Mouse (Mus musculus) left cerebral cortex, adult 11 months (tissue): ENCODE measurements around the gene Gpr19.
A peak's percentile ranks its signal among the peaks of the same experiment; 100 is the strongest.

ENCODE experiments used
- DNase-seq: peaks from one replicate; pipeline ENCODE4 v3.0.0; 2022; ENCODE audit warnings: low spot score

Gpr19 gene

DNA sequence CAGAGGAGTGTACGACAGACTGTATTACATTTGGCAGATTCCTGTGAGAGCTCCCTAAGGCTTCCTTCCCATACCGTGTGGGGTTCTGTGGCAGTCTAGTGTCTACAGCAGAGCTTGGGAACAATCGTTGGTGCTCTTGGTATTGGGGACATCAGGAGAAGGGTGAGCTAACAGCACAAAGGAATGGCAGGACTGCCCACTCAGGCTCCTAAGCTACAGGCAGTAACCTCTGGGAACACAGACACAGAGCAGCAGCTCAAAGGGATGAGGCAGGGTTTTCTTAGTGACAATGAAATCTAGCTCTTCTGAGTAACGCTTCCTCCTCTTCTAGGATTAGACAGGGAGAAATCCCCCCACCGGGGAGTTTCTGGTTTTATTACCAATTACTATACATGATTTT lies 11.4 kb downstream of the Gpr19 start:
- no peak for DNase-seq

DNA sequence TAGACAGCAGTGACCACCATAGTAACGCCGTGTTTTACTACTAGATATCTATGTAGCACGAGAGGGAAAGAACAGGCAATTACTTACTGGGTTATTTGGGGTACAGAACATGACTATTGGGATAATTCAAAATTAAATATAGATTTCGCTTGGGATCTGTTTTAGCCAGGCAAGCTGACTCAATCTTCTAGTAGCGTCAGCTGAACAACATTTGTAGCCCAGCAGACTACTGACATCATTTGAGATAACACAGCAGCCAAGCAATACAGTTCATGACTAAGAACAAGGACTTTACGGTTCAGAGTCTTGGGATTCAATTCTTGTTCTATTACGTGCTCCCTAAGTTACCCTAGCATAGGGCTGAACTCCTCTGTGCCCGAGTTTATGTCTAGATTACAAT lies 11.9 kb downstream of the Gpr19 start:
- DNase-seq, result no peak

DNA sequence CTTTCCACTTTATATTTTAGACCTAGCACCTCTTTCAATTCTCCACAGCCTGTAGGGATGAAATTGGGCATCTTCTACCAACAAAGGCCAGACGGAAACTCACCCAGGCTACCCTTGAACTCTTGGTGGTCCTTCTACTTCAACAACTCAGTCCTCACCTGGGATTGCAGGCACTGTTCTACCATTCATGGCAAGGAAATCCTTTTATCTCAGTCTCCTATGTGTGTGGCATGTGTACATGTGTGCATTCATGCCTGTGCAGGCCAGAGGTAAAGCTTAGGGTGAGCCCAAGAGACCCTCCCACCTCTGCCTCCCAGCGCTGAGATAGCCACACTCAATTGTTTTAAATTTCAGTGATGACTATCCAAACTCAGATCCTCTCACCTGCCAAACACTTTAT lies 12.9 kb downstream of the Gpr19 start:
- DNase-seq, result no peak

DNA sequence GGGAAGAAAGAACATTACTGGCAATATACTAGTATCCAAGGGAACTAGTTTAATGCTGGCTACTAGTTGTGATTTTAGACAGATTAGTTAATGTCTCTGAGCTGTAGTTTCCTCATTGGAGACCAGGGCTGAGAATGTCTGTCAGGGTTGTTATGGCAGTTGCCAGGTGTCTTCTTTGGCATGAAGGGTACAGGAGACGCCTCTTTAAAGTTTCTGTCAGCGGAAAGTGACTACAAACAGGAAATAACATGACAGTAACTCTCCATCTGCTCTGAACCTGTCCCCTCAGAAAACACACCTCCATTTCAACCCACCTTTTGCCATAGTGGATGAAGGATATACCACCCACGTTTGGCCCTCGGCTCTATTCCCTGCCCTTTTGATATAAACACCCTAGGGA lies 14.7 kb downstream of the Gpr19 start:
- no peak for DNase-seq

DNA sequence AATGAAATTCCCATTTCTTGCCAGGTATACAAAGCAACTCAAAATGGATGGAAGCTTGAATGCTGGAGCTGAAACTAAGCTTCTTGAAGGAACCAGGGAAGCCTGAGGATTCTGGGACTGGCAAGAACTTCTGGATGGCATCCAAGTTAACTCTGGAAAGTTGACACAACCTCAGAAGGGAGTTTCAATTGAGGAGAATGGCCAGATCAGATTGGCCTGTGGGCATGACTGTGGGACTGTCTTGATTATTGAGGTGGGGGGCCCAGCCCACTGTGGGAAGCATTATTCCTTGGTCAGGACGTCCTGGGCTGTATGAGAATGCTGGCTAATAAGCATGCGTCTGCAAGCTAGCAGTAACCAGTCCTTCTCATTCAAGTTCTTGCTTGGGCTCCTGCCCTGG lies 18.3 kb downstream of the Gpr19 start:
- no peak for DNase-seq

DNA sequence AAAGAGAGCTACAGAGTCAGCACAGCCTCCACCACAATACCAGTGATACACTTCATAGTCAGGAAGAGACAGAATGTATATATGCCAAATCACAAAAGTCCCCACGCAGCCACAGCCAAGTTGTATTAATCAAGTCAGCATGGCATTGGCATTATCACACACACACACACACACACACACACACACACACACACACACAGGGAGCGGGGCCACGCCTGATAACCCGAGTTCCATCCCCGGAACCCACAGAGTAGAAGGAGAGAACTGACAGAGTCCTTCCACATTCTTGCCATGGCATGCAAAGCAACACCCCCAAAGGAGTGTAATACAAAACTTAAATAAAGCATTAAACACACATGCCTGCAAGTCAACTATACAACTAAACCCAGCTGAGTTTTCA lies 18.8 kb downstream of the Gpr19 start:
- DNase-seq, result no peak

DNA sequence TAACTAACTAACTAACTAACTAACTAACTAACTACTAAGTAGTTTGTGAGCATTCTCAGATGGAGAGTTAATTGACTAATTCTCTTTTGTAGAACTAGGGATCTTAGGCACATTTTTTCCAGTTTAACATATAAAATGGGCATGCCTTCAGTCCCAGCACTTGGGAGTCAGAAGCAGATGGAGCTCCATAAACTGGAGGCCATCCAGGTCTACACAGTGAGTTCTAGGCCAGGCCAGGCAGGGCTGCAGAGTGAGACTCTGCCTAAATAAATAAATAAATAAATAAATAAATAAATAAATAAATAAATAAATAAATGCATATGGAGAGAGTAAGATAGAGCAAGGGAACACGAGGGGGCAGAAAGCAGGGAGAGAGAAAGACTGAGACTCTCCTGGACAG lies 20.5 kb downstream of the Gpr19 start:
- no peak for DNase-seq

DNA sequence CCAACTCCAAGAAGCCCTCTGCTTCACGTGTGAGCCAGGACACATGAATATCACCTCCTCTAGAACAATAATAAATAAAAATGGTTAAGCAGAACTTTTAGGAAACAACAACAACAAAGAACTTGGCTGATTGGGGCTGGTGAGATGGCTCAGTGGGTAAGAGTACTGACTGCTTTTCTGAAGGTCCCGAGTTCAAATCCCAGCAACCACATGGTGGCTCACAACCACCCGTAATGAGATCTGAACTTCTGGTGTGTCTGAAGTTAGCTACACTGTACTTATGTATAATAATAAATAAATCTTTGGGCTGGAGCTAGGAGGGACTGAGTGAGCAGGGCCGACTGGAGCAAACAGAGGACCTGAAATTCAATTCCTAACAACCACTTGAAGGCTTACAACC lies 21.1 kb downstream of the Gpr19 start:
- no peak for DNase-seq

DNA sequence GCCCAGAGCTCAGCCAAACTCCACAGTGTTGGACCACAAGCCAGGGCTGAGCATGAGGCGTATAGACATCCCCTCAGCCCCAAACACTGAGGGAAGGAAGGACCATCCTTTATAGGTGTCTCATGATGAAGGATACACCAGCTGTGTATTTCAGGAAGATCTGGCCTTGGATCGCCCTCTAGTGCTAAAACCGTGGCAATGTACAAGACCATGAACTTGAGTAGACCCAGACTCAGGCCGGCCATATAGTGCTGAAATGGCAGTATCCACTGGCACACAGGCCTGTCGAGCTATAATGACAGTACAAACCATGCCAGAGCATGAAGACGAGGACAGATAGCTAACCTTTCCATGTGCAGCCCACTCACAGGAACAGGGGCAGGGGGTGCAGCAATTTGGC lies 21.6 kb downstream of the Gpr19 start:
- no peak for DNase-seq

DNA sequence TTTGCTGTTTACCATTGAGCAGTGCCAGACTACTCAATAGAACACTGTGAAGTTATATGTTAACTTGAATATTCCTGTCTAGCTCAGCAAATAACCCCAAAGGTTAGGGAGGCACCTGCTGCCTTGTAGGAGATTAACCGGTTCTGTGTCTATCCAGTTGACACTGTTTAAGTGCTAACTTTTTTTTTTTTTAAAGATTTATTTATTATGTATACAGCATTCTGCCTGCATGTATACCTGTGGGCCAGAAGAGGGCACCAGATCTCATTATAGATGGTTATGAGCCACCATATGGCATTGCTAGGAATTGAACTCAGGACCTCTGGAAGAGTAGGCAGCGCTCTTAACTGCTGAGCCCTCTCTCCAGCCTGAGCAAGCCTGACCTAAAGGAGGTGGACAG lies 25.4 kb downstream of the Gpr19 start:
- no peak for DNase-seq

DNA sequence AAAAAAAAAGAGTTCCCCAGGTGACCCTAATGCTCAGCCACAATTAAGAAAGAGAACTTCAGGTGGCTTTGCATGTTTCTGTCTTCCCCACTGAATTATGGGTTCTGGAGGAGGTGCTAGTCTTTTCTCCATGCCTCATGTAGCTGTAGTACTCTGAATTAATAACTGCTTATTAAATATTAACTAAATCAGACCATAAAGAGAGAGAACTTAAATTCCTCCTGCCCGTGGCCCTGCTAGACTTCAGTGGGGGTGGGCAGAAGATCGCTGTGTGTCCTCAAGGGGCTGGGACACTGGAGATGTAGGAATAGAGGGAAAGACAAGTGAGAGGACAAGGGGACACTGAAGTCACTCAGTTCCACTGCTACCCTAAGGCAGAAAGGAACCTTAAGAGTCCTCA lies 26.1 kb downstream of the Gpr19 start:
- DNase-seq, result no peak

DNA sequence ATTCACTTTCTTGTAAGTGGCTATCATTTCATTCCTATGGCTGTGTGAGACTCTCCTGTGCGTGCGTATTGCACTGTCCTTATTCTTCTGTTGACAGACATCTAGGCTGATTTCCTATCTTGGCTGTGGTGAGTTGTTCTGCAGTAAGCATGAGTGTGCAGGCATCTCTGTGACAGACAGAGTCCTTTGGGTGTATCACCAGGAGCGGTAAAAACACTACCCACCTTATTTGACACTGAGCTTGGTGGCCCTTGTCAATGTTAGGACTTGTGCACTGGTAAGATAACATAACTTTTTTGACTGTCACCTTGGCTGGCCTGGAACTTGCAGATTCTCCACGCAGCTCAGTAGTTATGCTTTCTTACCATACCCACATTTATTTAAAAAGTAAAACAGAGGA lies 27.5 kb downstream of the Gpr19 start:
- DNase-seq, result no peak

DNA sequence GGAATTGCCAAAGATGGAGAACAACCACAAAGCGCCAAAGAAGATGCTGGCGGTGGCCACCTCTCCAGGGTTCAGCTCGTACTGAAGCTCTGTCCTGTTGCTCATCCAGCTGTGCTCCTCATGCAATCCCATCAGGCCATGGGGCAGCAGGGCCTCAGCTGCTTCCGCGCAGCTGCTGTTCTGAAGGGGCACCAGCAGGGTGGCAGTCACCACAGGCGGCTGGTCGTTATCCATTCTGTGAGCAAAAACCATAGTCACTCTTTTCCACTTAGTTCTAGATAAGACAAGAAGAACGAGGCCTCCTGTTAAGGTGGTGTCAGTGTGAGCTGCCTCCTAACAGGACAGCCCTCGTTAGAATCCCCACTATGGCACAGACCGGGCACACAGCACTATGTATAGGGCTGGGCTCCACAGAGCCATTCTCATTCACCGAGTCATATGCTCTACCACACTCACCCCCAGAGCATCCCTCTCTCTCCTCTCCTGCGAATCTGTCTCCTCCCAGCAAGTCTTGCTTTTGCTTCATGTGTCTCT lies 28.1 kb downstream of the Gpr19 start:
- no peak for DNase-seq

DNA sequence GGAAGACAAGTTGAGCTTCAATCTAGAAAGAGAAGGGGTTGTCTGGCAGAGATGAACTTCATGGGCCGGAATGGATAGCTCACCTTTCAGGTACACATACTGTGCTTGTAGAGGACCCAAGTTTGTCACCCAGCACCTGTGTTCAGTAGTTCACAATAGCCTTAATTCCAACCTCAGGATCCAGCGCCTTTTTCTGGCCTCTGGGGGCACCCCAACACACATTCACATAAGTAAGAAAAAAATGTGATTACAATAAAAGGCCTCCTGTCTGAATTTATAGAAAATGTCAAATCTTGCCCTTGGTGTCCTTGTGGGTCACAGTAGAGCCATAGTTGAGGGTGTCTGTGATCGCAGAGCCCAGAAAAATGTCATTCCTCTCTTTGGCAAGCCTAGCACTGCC lies 31.1 kb downstream of the Gpr19 start:
- no peak for DNase-seq

DNA sequence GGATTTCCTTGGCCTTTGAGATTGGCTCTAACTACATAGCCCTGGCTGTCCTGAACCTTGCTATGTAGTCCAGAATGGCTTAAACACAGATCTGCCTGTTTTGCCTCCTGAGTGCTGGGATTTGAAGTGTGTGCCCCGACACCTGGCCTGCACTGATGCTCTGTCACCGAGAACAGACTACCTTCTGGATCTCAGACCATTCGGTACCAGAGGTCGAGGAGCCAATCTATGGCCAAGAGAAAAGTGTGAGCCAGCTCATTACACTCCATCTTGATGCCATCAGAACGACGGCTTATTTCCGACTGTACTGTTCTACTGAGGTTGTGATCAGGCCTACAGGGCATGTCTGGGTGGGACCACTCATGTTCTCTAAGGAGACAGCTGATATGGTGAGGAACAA lies 32.3 kb downstream of the Gpr19 start:
- no peak for DNase-seq

DNA sequence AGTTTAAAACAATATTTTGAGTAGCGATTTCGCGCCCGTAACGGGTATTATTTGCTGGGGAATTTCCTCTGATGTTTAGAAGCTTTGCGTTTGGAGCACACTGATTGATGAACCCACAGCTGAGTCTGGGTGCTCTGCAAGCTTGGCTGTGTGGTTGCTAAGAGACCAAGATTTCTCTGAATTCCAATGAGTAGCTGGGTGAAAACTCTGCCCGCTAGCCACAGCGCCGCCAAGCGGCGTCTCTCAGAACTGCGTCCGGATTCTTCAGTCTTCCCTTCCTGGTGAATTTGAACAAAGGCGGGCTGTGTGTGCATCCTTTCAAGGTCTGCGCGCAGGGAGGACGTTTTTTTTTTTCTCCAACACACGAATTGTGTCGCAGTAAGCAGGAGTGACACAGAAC lies 35.2 kb downstream of the Gpr19 start:
- DNase-seq, result peak; percentile 94

DNA sequence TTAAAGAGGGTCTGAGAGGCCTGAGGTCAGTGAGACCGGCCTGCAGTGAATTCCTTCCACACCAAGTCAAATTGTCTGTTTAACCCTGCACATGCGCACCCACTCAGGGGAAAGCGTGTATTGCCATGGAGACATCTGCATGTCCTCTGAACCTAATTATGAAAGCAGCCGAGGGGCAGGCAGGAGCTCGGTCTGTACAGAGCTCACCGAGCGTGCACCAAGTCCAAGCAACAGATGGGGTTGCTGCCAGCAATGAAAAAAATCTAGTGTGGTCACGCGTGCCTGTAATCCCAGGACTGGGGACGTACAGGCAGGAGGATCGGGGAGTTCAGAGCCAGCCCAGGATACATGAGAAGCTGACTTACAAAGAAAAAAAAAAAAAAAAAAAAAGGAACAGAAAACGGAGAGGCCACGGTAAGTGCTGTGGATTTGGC lies 35.7 kb downstream of the Gpr19 start:
- peak; percentile 31 for DNase-seq

DNA sequence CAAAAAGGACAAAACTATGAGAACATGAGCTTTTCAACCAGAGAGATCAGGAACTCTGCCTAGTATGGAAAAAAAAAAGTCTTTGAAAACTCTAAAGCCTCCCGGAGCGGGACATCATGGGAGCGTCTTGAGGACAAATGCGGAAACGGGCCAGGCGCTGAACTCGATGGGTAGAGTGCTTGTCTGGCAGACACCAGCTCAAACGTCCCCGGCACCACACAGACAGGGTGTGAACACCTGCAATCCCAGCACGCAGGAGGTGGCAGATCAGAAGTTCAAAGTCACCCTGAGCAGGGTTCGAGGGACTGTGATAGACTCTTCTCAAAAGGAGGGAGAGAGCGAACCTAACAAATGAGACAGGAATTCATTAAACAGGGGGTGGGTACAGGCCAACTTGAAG lies 37.0 kb downstream of the Gpr19 start:
- no peak for DNase-seq

DNA sequence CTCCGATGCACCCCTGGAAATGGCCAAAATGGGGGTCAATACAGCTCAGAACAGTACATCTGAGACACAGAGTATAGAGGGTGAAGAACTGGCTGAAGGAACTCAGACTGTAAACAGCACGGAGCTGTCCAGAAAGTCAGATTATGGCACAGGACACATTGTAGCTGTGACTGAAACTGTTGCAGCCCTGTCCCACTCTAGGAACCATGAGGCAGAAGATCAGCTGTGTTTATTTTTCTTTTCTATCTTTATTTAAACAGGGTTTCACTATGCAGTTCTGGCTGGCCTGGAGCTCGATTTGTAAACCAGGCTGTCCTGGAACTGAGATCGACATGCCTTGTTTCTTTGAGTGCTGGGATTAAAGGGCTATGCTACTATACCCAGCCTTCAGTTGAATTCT lies 38.1 kb downstream of the Gpr19 start:
- no peak for DNase-seq

DNA sequence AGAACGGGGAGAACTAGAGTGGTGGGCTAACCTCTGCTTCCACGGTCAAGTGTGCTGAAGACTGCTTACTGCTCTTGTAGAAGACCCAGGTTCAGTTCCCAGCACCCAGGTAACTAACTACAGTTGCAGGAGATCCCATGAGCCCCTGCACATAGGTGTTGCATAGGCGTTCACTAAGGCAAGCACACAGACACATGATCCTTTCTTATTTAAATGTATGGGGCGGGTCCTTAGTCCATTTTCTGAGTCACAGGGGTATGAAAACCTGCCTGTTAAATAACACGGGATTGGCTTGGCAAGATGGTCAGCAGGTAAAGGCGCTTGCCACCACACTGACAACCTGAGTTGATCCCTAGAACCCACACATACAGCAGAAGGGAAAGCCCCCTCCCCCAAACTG lies 39.4 kb downstream of the Gpr19 start:
- no peak for DNase-seq

DNA sequence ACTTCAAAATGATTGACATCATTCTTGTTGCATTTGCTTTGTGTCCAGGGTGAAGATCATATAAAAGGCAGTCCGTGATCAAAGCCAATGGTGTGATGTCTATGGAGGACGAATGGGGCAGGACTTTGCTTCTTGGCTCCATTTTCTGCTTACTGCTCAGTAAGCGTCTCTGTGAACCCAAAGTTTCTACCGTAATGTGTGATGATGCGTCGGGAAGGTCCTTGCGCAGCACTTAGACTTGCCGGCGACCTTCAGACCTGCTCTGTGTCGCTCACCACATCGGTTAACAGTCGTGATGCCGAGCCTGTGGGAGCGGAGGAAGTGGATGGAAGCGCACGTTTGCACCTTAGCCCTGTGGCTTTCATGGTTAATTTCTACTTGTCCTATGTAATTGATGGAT lies 42.5 kb downstream of the Gpr19 start:
- no peak for DNase-seq

DNA sequence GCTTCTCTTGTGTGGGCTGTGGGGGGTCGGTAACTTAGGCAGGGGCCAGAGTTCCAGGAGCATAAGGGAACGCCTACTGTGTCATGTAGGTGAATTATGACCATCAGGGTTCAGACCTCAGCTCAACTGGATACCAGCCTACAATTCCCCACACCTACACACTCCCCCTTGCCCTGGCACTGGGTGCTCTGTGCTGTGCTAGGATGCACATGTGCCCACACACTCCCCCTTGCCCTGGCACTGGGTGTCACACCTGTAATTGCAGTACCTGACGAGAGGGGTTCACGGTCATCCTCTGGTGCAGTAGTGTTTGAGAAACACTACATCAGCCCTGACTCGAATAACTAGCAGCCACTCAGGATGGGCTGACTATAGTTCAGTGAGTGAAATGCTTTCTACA lies 43.6 kb downstream of the Gpr19 start:
- DNase-seq, result no peak

DNA sequence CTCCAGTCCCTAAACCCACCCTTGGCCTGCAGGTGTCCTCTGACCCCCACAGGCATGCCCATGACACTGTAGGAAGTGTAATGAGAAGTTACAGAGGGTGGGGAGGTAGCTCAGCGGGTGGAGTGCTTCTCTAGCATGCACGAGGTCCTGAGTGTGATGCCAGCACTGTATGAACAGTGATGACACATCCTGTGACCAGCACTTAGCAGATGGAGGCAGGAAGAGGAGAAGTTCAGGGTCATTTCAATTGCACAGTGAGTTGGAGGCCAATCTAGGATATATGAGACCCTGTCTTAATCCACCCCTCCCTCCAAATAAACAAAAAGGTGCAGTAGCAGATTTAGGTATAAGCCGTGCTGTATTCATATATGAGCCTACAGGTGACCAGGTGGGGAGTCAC lies 48.4 kb downstream of the Gpr19 start:
- DNase-seq, result no peak

DNA sequence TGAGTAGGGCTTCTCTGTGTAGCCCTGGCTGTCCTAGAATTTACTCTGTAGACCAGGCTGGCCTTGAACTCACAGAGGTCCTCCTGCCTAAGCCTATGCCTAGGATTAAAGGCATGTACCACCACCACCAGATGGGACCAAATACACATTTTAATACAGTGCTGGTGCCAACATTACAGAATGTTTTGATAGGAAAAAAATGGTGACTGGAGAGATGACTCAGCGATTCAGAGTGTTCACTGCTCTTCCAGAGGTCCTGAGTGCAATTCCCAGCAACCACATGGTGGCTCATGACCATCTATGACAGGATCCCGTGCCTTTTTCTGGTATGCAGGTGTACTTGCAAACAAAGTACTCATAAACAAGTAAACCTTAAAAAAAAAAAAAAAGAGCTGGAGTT lies 48.9 kb downstream of the Gpr19 start:
- no peak for DNase-seq

DNA sequence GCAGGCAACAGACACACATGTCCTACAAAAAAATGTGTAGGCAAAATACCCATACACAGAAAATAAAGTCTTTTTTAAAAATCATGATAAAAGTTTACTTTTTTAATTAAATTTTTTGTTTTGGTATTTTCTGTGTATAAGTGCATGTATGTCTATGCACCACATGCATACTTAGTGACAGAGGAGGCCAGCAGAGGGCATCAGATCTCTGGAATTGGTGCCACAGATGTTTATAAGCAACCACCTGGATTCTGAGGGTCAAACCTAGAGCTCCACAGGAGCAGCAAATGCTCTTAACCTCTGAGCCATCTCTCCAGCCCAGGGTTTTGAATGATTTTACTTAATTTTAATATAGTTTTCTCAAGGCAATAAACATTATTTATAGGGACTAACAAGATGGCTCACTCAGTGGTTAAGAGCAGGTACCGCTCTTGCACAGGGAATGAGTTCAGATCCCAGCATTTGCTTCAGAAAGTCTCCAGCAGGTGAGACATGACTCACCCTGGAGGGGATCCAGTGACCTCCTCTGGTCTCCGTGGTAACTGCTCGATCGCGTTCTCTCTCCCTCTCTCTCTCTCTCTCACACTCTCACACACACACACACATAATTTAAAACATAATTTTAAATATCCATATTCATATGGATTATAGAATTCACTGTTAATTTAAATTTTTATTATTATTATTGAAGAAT lies 50.0 kb downstream of the Gpr19 start:
- no peak for DNase-seq
